Mouse (Mus musculus) heart, embryonic 14.5 days (tissue): Measurements from ENCODE around the gene Taok3. TPM values are rescaled to one million over a fixed set of nuclear protein-coding genes. Genes with fewer than 3 reads are reported as not detected.

Source experiments
- ATAC-seq: fragments of 200-750 bp; cut with Nextera tagmentation; 2 replicates; pipeline ENCODE4 v1.8.0; 2017; ENCODE audit warnings: low read depth, moderate TSS enrichment; ENCODE audit not compliant: insufficient number of reproducible peaks, insufficient read depth, low FRiP score
- H3K27ac ChIP-seq, 2 experiments: fragments of 200-500 bp in 1 of 2; fragments of 300-500 bp in 1 of 2; sonication (generic) in 1 of 2; replicated peaks in 1 of 2; 2 replicates each; pipeline ENCODE4 v1.5.1; 2012 to 2014; ENCODE audit warnings: low read depth in 2 of 2, low read length in 2 of 2, control low read depth in 1 of 2, mild to moderate bottlenecking in 1 of 2, mixed read lengths in 1 of 2; ENCODE audit not compliant: control insufficient read depth in 1 of 2, insufficient read depth in 1 of 2
- H3K27me3 ChIP-seq: fragments of 300-500 bp; sonication (generic); 2 replicates; pipeline ENCODE4 v1.6.1; 2014; ENCODE audit warnings: mild to moderate bottlenecking, low read length, control low read depth; ENCODE audit not compliant: control insufficient read depth, insufficient read depth
- H3K36me3 ChIP-seq: fragments of 300-500 bp; sonication (generic); 2 replicates; pipeline ENCODE4 v1.6.1; 2014; ENCODE audit warnings: mild to moderate bottlenecking, control low read depth, low read length, mixed read lengths; ENCODE audit not compliant: control insufficient read depth, insufficient read depth
- H3K4me1 ChIP-seq, 2 experiments: fragments of 200-500 bp in 1 of 2; fragments of 300-500 bp in 1 of 2; sonication (generic) in 1 of 2; 2 replicates each; pipeline ENCODE4 v1.6.1; 2012 to 2014; ENCODE audit warnings: low read length in 2 of 2, control low read depth in 1 of 2, mixed read lengths in 1 of 2; ENCODE audit not compliant: control insufficient read depth in 2 of 2, insufficient read depth in 2 of 2
- H3K4me2 ChIP-seq: fragments of 300-500 bp; sonication (generic); 2 replicates; pipeline ENCODE4 v1.6.1; 2014; ENCODE audit warnings: mild to moderate bottlenecking, low read length
- H3K4me3 ChIP-seq, 2 experiments: fragments of 200-500 bp in 1 of 2; fragments of 300-500 bp in 1 of 2; sonication (generic) in 1 of 2; 2 replicates each; pipeline ENCODE4 v1.5.1; 2012 to 2014; ENCODE audit warnings: low read length in 2 of 2, mild to moderate bottlenecking in 2 of 2, control low read depth in 1 of 2, low read depth in 1 of 2, moderate library complexity in 1 of 2; ENCODE audit not compliant: control insufficient read depth in 1 of 2, insufficient read depth in 1 of 2
- H3K9ac ChIP-seq: fragments of 300-500 bp; sonication (generic); 2 replicates; pipeline ENCODE4 v1.6.1; 2014; ENCODE audit warnings: mild to moderate bottlenecking, low read length
- H3K9me3 ChIP-seq: fragments of 300-500 bp; sonication (generic); 2 replicates; pipeline ENCODE4 v1.6.1; 2016; ENCODE audit warnings: low read length, control low read depth; ENCODE audit not compliant: control insufficient read depth
- WGBS: fragments of 180-500 bp; shearing (Covaris S2); extraction: QIAGEN DNeasy Blood & Tissue Kit; methylation state at CpG from one replicate; pipeline ENCODE4 v1.1.7; 2014; 5-methylcytosine and 5-hydroxymethylcytosine counted together
- polyA plus RNA-seq: library from polyadenylated mRNA; unstranded; fragments of >200 nt; fragmentation: Nextera tagmentation; extraction: Ambion mirVana; gene quantifications from 2 replicates; pipeline ENCODE4 v1.2.1, GENCODE M21; 2014

The Taok3 gene
- polyA plus RNA-seq, 1 experiment from 2014 or later, result 8.9 TPM

GRCm38 (mm10) chr5:117185673-117186072 lies 65.7 kb downstream of the Taok3 start:
- Histone ChIP-seq H3K9me3 (peaks cover 10% of the 10 kb centered on the region), H3K4me1 (no peaks in the 10 kb centered on the region), H3K4me3 (no peak overlapping the region), H3K36me3 (peaks cover 4% of the 10 kb centered on the region; the same call in 1 of the 2 replicates), H3K4me2 (no peak overlapping the region), H3K27me3 (no peaks in the 10 kb centered on the region), H3K27ac (no peak overlapping the region), H3K9ac (no peak overlapping the region)
- no peak for ATAC-seq
- 91% methylated on average over 7 of the region's 7 CpGs for WGBS

GRCm38 (mm10) chr5:117192061-117192460 lies 72.1 kb downstream of the Taok3 start:
- Histone ChIP-seq H3K27ac (no peak overlapping the region), H3K4me1 (peaks cover 3 to 10% of the 10 kb centered on the region in 2 experiments), H3K4me3 (no peak overlapping the region), H3K4me2 (no peak overlapping the region), H3K27me3 (no peaks in the 10 kb centered on the region), H3K9me3 (no peaks in the 10 kb centered on the region), H3K9ac (no peak overlapping the region), H3K36me3 (no peaks in the 10 kb centered on the region)
- no peak for ATAC-seq
- 74% methylated on average over 6 of the region's 6 CpGs for WGBS

GRCm38 (mm10) chr5:117193748-117194147 lies 73.8 kb downstream of the Taok3 start:
- H3K9me3 ChIP-seq, result no peaks in the 10 kb centered on the region
- H3K27ac ChIP-seq, result peak overlapping the region in 1 of 2 experiments; percentile 27; a peak in 1 of 4 replicates
- H3K27me3 ChIP-seq, result no peaks in the 10 kb centered on the region
- peaks cover 3 to 10% of the 10 kb centered on the region in 2 experiments for H3K4me1 ChIP-seq
- H3K4me2 ChIP-seq, result no peak overlapping the region
- no peak overlapping the region for H3K9ac ChIP-seq
- no peaks in the 10 kb centered on the region; the same call in 1 of the 2 replicates for H3K36me3 ChIP-seq
- no peak overlapping the region for H3K4me3 ChIP-seq
- ATAC-seq, result no peak
- WGBS, result 38% methylated on average over 7 of the region's 7 CpGs

- WGBS, result 93% methylated on average over 5 of the region's 5 CpGs
- Histone ChIP-seq H3K4me1 (peaks cover 3 to 10% of the 10 kb centered on the region in 2 experiments), H3K4me2 (no peak overlapping the region), H3K27me3 (no peaks in the 10 kb centered on the region), H3K27ac (no peak overlapping the region), H3K36me3 (no peaks in the 10 kb centered on the region; the same call in 1 of the 2 replicates), H3K4me3 (no peak overlapping the region), H3K9me3 (no peaks in the 10 kb centered on the region), H3K9ac (no peak overlapping the region)
- no peak for ATAC-seq
These were observed 74.7 kb downstream of the Taok3 start for GRCm38 (mm10) chr5:117194672-117195071.

GRCm38 (mm10) chr5:117196551-117196950 lies 76.6 kb downstream of the Taok3 start:
- Histone ChIP-seq H3K4me3 (no peak overlapping the region), H3K9me3 (no peaks in the 10 kb centered on the region), H3K36me3 (no peaks in the 10 kb centered on the region; the same call in 1 of the 2 replicates), H3K27ac (no peak overlapping the region), H3K9ac (no peak overlapping the region), H3K27me3 (no peaks in the 10 kb centered on the region), H3K4me1 (peaks cover 3 to 10% of the 10 kb centered on the region in 2 experiments), H3K4me2 (no peak overlapping the region)
- WGBS, result 85% methylated on average over 7 of the region's 7 CpGs
- ATAC-seq, result no peak

GRCm38 (mm10) chr5:117198390-117198789 lies 78.5 kb downstream of the Taok3 start:
- ATAC-seq, result no peak
- H3K4me3 ChIP-seq, result no peak overlapping the region
- H3K27me3 ChIP-seq, result no peaks in the 10 kb centered on the region
- H3K36me3 ChIP-seq, result peaks cover 6% of the 10 kb centered on the region; the same call in 1 of the 2 replicates
- no peak overlapping the region for H3K4me2 ChIP-seq
- no peaks in the 10 kb centered on the region for H3K9me3 ChIP-seq
- WGBS, result 70% methylated on average over 3 of the region's 3 CpGs
- no peak overlapping the region for H3K27ac ChIP-seq
- peaks cover 3 to 7% of the 10 kb centered on the region in 2 experiments for H3K4me1 ChIP-seq
- H3K9ac ChIP-seq, result no peak overlapping the region

GRCm38 (mm10) chr5:117207286-117207685 lies 87.4 kb downstream of the Taok3 start:
- ATAC-seq, result no peak
- H3K9me3 ChIP-seq, result no peaks in the 10 kb centered on the region
- WGBS, result 82% methylated on average over 16 of the region's 16 CpGs

GRCm38 (mm10) chr5:117214016-117214415 lies 94.1 kb downstream of the Taok3 start:
- no peaks in the 10 kb centered on the region for H3K9me3 ChIP-seq
- no peak overlapping the region for H3K4me3 ChIP-seq
- H3K27ac ChIP-seq, result no peak overlapping the region
- 62% methylated on average over 4 of the region's 4 CpGs for WGBS
- H3K4me1 ChIP-seq, result no peaks in the 10 kb centered on the region
- peaks cover 19% of the 10 kb centered on the region for H3K36me3 ChIP-seq
- no peaks in the 10 kb centered on the region for H3K27me3 ChIP-seq
- H3K9ac ChIP-seq, result no peak overlapping the region
- H3K4me2 ChIP-seq, result no peak overlapping the region
- ATAC-seq, result no peak

More at GRCm38 (mm10) chr5:117207286-117207685, 87.4 kb downstream of the Taok3 start:
- no peaks in the 10 kb centered on the region for H3K27me3 ChIP-seq
- no peaks in the 10 kb centered on the region for H3K4me1 ChIP-seq
- no peak overlapping the region for H3K9ac ChIP-seq
- H3K4me3 ChIP-seq, result no peak overlapping the region
- H3K36me3 ChIP-seq, result peaks cover 39% of the 10 kb centered on the region
- H3K27ac ChIP-seq, result no peak overlapping the region
- H3K4me2 ChIP-seq, result no peak overlapping the region
